Mouse (Mus musculus): ENCODE measurements around the gene Plch2. TPM values are rescaled to one million over a fixed set of nuclear protein-coding genes. Genes with fewer than 3 reads are reported as not detected.
"Not testable (repeated sequence)": the region's sequence is repeated elsewhere in the genome, so short reads cannot be mapped to it uniquely, and the experiment has no call there.

The Plch2 gene
- 0.71 and 1.0 TPM in 2 replicates for total RNA-seq (2021)
- long read RNA-seq = 0 reads

DNA sequence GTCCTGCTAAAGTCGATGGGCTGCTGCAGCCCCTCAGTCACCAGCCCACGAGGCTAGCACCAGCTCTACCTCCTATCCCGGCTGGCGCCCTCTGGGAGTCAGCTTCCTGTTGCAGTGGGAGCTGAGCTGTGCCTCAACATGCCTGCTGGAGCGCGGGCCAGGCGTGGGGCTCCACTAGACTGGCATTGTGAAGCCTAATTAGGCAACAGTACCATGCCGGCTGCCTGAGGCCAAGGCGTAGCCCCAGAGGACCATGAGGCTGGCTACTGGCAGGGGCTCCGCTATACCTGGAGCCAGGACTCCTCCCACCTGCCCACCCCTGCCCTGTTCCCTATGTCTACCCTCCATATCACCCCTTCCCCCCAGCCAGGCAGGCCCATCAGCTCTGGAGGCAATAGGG, at the start of gene Plch2:
Gene Plch2, minus strand, starts transcription at position 61 of the 400 bp plus-strand sequence.
- no peak for DNase-seq

DNA sequence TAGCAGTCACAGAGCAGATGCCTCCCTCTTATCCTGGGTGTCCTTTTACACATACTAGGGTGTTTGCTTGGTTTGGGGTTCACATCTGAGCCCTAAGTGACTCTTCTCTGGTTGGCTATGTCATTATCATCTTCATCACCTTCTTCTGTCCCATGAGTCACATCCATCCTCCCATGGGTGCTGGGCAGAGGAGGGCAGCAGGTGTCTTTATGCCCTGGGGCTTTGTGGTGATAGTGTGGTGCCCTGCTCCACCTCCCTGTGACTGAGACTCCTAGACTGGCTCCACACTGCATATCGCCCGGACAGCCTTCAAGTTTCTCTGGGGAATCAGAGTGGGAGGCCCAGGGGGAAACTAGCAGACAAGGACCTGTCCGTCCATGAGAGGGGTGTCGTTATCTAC, 42.0 kb upstream of the Plch2 start:
- DNase-seq = no peak

DNA sequence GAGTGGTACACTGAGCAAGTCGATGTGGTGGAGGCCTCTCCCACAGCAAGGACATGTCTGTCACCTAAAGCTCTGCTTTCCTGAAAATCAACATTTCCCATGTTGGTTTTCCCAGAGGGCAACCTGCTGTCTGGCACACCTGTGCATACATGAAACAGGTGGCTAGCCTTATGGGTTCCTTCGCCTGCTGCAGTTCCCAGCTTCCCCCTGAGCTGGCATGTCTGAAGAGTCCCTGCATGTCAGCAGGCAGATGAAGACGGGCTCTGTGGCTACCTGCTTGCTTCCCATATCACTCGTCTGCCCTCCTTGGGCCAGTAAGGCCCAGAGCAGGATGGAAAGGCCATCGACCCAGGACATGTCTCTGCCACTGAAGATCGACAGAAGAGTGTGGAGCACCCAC, 40.9 kb upstream of the Plch2 start:
- no peak for DNase-seq

DNA sequence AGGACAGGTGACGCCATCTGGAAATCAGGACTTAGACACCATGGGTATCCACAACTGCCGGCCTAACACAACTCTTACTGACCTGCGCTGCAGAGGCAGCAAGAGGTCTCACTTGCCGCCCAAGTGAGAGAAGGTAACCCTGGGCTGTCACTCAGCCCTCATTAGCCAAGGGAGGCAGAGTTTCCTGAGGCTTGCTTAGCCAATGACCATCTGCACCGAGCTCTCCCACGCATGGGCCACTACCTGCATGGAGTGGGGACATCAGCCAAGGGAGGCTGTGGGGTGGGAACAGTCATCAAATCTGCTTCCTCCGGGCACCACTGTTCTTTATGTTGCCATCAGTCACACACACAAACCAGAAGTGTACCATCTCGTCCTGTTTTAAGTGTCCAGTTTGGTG, 39.4 kb upstream of the Plch2 start:
- no peak for DNase-seq

DNA sequence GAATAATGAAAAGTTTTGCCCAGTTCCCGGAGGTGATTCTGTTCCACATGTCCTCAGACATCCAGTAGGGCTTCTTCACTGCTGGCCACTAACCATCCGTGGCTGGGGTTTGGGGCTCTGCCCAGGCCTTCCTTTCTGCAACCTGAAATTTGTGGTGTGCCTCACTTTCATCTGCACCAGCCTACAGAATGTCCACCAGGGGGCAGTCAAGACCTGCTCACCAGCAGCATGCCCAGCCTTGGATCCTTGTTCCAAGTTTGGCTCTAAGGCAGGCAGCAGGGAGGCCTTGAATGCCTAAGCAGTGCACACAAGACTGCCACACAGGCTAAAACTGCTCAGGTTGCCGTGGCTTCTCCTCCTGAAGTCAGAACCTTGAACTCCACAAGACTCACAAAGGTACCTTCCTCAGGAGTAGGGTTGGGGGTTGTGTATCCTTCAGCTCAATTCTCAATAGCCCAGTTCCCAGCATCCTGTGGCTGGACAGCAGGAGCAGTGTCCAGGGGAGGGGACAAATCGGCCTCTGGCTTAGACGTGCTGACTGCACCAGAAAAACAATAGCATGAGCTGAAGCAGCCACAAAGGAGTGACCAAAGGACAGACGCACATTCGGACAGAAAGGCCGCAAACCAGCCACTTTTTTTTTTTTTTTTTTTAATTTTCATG, 38.8 kb upstream of the Plch2 start:
- peak; percentile 82 for DNase-seq

DNA sequence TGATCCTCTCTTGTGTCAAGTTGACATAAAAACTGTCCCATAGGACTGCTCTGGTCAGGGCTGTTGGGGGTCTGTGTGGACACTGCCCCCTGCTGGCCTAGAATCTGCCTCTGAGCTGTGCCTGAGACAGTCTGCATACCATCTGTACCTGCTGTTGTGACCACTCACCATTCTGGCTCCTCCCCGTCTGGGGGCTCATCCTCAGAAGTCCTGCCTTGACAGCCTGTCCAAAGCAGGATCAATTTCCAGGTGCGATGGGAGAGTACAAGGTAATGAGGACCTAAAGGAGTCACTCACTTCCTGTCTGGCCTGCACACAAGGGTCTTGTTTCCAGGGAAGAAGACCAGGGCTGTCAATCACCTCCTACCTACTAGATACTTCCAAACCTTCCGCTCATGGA, 38.0 kb upstream of the Plch2 start:
- peak; percentile 64 for DNase-seq

DNA sequence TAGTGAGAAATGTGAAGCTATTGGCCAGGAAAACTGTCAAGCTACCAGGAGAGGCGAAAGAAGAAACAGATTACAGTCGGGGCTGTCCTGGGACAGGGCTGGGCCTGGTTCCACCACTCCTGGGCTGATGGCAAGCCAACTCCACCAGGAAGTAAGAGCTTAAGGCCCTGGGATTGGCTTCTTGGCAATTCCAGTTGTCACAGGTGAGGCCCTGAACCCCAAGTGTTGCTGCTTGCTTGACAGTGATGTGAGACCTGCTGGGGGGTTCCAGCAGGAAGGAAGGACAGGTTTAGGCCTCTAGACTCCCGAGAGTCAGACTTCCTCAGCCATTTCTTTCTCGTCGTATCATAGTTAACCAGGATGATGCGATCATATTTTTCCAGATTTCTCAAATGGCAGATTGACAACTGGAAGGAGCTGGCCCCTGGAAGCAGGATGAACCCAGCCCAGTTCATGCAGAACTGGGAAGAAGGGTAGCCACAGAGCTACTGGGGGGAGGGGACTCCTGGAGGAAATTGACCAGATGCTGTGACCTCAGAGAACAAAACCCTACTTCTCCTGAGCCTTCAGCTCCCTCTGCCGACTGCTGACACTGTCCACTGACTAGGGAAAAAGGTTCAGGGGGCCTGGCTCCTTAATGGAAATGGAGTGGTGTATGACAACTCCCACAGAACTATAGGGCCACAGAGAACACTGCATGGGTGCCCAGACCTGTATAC, 37.0 kb upstream of the Plch2 start:
- DNase-seq = no peak

DNA sequence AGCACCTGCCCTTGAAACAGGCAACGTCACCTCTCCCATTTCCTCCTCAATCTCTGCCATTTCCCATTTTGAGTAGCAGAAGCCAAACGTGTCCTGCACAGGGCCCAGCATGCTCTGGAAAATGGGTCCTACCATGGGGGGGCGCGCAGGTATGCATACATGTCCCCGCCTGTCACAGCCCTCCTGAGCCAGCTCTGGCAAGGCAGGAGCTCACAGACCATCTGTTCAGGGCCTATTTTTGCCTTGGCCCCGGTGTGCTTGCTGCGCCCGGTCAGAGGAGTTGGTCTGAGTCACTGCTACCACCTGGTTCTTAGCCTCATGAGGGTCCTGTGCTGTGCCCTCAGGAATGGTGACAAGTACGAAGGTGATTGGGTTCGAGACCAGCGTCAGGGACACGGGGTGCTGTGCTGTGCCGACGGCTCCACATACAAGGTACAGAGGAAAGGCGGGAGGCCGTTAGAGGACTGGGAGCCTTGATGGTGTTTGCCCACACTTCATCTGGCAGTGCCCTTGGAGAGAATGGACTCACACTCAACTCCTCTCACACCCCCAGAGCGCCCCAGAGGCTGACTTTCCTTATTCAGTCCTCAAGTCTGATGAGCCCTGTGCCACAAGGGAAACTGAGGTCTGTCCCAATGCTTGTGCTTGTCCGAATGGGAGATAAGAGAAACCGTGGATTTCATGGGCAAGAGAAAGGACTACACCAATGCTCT, 36.3 kb upstream of the Plch2 start:
- no peak for DNase-seq

DNA sequence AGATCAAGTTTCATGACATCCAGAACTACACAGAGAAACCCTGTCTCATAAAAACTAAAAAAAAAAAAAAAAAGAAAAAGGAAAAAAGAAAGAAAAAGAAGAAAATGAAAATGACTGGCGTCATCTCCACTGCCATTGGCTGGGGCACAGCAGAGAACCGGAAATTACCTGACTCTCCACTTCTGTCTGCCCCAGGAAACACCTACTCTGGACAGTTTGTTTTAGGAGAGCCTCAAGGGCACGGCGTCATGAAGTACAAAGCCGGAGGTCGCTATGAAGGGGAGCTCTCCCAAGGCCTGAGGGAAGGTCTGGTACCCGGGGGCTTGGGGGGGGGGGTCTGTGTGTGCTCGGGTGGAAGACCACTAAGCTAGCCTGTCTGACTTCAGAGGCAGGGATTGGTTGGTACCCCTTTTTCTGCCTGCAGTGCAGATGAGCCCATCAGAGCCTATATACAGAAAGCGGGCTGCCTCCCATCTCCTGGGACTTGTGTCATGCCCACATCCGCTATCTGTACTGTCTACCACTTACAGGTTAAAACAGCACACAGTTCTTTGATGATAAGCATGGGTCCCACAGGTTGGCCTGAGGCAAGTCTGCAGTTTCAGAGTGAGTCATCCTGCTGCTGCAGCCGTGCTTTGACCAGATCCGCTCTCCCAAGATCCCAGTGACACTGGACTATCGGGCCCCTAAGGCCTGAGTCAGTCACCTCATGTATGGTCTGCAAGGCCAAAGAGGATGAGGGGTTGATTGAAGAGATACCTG, 34.3 kb upstream of the Plch2 start:
- DNase-seq = no peak

DNA sequence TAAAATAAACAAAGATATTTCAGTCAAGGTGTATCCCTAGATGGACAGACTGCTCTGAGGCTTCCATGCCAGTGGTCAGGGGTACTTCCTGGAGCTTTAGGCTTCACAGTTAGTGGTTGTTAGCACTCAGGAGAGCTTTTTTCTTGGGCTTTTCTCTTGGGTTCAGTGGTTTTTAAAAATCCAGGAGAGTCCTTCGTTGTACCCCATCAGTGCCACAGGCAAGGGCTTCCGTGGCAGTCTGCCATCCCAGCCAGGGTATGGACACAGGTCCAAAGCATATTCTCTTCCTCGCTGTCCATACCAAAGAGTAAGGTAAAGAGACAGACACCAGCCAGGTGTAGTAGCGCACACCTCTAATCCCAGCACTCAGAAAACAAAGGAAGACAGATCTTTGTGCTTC, 33.6 kb upstream of the Plch2 start:
- DNase-seq = no peak

DNA sequence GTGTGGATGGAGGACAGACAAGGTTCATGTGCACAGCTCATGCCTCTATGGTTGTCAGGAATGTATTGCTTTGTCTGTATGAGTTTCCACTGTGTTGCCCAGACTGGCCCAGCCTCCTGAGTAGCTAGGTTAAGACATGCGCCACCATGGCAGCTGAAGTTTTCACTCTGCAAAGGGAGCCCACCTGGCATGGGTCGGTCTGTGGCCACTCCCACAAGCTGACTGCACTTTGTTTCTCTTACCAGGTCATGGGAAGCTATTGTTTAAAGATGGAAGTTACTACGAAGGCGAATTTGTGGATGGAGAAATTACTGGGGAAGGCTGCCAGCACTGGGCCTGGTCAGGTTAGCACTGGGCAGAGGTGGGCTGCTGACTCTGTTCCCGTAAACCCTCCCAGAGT, 32.7 kb upstream of the Plch2 start:
- no peak for DNase-seq

DNA sequence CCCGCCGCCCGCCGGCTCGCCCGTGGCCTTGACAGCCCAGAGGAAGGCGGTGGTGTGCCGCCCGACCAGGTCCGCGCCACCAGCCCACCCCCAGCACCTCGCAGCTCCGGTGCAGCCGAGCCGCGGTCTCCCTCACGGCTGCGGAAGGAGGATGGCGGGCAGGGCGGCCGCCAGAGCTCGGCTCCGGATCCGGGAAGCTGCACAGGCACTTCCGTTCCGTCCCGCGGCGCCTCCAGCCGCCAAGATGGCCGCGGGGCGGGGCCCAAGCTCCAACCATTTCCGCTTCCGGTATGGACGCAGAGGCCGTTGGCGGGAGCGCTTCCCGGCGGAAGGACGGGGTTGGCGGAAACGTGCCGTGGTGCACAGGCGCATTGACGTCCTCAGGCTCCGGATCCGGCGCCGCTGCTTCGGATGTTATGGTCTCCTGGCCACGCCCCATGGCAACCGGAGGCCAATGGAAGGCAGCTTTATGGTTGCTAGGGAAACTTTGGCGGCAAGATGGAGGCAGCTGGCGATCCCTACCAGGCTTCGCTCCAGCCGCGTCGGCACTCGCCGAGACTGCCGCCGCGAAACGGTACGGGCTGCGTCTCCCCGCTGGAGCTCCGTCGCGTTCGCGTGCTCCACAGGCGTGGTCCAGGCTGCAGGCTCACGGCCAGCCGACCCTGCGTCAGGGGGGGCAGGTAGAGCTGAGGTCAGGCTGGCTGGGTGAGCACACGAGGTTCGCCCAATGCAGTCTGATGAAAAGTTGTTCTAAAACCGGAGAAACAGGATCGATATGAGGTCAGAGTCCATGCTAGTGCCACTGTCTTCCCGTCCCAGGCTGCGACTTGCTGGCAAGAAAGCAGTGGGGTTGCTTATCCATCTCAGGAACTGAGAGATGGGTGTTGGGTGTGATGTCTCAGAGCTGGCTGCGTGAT, 29.8 kb upstream of the Plch2 start, which contains the start of the genes Rer1 and Morn1:
Gene Rer1, minus strand, starts transcription at position 275 of the 917 bp plus-strand sequence.
Gene Morn1, plus strand, starts transcription at position 470 of the 917 bp plus-strand sequence.
- DNase-seq = peak; percentile 99

DNA sequence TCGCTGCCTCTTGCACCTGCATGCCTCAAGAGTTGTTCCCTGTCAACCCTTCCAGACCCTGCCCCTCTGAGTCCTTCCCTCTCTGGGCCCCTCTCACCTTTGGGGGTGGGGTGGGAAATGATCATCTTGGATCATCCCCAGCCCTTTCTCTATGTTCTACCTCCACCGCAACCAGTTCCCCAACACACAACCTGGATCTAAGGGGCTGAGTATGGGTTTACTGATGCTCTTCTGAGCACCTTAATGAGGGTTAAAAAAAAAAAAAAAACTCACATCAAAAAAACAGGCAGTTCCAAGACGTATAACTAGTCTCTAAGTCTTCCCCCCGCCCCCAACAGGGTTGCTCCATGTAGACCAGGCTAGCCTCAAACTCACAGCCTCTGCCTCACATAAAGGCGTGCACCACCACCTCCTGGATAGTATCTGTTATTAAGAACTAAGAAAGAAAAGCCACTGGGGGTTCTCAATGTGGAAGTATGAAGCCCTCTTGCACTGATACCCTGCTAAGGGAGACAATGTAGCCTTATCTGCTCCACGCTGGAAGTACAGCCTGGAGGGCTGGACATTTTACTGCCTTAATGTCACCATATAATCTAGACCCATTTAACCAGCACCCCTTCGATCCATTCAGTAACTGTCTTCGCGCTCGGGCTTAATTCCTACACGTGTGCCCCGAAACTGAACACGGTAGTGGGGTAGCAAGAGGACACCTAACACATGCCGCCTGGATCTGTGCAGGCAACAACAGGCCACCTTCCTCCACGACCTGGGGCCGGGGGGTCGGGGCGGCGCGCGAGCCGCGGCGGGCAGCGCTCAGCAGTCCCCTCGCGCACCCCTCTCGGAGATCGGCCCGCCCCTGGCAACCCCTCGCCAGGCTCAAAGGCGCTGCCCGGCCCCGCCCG, 28.9 kb upstream of the Plch2 start:
- DNase-seq = no peak

DNA sequence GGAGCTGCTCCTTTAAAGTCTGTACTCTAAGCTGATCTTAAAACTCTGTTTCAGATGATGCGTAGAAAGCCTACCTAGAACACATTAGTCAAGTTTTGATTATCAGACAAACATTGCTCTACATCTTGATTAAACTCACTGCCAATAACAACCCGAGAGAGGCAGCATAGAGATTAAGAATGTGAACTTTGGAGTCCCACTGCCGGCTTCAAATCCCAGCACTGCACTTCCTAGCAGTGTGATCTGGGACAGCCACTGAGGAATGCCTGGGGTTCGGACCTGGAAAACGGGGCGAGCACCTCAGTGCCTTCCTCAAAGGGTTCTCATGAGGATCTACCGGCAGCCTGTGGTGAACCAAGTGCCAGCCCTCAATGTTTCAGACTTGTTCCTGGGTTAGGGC, 27.8 kb upstream of the Plch2 start:
- no peak for DNase-seq

DNA sequence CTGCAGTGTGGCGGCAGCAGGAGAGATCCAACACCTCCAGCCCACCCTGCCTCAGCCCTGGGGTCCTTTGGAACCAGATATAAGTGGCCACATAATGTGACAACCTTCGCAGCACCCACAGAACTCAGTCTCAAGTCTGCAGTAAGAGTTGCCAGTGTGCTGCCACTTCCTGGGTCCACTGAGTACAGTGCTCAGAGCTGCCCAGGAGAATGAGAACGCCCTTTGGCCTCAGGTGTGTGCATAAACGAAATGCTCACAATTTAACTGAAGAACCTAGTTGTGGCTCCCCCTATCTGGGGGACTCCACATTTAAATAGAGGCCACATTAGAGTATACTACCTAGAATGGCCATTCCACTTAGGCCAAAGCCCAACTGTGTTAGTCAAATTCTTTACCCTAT, 27.0 kb upstream of the Plch2 start:
- DNase-seq = no peak

DNA sequence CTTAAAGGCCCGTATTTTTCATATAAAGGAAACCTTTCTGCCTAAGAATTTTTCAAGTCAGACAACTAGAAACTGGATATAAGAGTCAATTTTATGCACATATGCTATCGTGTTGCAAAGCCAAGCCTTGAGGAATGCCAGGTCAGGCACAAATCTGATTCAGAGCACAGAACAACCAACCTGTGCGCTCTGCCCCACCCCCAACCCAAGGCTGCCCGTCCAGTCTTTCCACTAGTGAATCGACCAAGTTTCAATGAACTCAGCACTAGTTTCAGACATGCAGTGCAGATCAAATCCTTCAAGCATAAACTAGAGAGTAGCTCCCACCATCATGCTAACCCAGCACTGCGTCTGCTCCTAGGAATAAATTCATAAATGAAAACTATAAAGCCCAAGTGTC, 23.1 kb upstream of the Plch2 start:
- no peak for DNase-seq

DNA sequence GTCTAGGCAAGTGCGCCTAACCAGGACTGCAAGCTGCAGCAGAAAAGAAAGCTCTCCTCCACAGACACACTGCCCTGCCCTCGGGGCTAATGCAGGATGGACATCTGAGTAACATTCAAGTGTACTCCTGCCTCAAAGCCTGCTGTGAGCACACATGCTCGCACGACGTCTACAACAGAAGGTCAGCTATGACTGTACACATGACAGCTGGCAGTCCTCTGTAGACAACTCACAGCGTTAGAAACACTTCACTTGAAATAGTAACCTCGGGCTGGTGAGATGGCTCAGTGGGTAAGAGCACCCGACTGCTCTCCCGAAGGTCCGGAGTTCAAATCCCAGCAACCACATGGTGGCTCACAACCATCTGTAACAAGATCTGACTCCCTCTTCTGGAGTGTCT, 22.2 kb upstream of the Plch2 start:
- not testable (repeated sequence) for DNase-seq

DNA sequence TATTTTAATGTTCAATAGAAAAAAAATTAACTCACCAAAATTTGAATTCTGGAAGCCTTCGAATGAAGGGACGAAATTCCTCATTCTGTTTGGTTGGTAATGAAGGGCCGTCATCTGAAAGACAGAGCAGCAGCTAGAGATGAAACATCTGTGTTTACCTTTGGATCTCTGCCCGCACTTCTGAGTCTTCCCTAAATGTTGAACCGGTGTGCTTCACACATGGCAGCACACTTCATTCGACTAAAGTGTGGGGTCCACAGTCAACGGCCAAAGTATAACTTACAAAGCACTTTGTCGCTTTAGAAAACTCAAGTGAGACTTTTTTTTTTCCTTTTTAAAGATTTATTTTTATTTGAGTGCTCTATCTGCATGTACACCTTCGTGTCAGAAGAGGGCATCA, 20.1 kb upstream of the Plch2 start:
- no peak for DNase-seq

DNA sequence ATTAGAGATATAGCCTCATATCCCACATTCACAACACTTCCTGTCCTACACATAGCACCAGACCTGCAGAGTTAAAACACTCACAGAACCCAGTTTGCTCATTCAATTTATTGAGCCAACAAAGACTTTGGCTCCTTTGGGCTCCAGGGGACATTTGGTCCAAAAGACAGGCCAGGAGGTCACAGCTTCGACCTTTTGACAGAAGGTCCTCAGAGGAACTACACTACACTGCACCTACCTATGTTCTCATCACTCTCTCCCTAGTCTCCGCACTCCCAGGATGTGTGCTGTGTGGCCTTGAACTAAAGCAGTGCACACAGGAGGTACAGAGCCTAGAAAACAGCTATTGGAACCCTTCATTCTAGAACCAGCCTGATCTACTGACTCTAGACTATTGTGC, 19.2 kb upstream of the Plch2 start:
- no peak for DNase-seq

DNA sequence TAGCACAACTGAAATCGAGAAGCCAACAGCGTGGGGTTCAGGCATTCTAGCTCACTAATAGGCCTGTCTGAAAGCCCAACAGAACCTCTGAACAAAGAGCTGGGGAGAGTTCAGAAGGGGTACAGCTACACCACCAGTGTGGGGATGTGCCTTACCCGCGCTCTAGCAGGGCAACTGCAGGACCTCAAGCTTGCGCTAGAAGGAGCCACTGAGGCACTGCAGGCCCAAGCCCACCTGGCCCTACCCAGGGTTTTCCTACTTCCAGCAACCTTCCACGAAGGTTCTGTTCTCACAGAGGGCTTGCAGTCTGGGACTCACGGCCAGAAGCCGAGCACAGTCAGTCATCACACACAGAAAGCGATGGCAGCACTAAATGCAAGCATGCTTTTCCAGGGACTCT, 18.6 kb upstream of the Plch2 start:
- DNase-seq = no peak

Data from adrenal gland, postnatal 25 days (tissue).